Mouse (Mus musculus) testis, adult 2 months (tissue): Measurements from ENCODE around the gene Fam186a.

Source experiments
- CTCF ChIP-seq: fragments of 200-500 bp; IDR thresholded peaks from 2 replicates; pipeline ENCODE4 v1.5.1; 2012; ENCODE audit warnings: low read depth, mild to moderate bottlenecking, inconsistent platforms, low read length, moderate library complexity; ENCODE audit not compliant: control insufficient read depth, insufficient read depth, insufficient replicate concordance
- POLR2A ChIP-seq: fragments of 200-500 bp; IDR thresholded peaks from 2 replicates; pipeline ENCODE4 v1.6.1; 2012; ENCODE audit warnings: low read depth, mild to moderate bottlenecking, inconsistent platforms, low read length, moderate library complexity; ENCODE audit not compliant: control insufficient read depth

- TF ChIP-seq CTCF (no peak), POLR2A (no peak)
Measured at GRCm38 (mm10) chr15:99972989-99973911, 6.4 kb upstream of the Fam186a start.
